Mouse (Mus musculus): ENCODE data around the gene Tjp1. TPM values are rescaled to one million over a fixed set of nuclear protein-coding genes. Genes with fewer than 3 reads are reported as not detected.

Gene Tjp1
- polyA plus RNA-seq, 1 experiment from 2014 or later: 28.3 TPM

- no peak for TF ChIP-seq CTCF (IDR thresholded peaks at IDR 0.05; ENCODE audit: low read depth)
- WGBS: 41% methylated on average over 4 of the region's 4 CpGs
- no peak overlapping the region for H3K4me3 ChIP-seq (replicated peaks; ENCODE audit: low read depth, low read length)
- DNase-seq (ENCODE audit: low spot score) (no peak), ATAC-seq (replicated peaks; ENCODE audit: low FRiP score, low read depth) (no peak)
- H3K9me3 ChIP-seq (replicated peaks; ENCODE audit: low read length): no peaks in the 10 kb centered on the region
- no peak overlapping the region for H3K27ac ChIP-seq
- H3K36me3 ChIP-seq (ENCODE audit: insufficient read depth, low read length): no peaks in the 10 kb centered on the region
- 0 out of 2 replicates have a peak, but pooled peaks cover 2% of the 10 kb centered on the region for H3K4me1 ChIP-seq (replicated peaks; ENCODE audit: insufficient read depth, low read length)
- no peak overlapping the region for H3K4me2 ChIP-seq (ENCODE audit: low read length)
- no peak overlapping the region for H3K9ac ChIP-seq (ENCODE audit: low read depth, low read length)
- no peaks in the 10 kb centered on the region for H3K27me3 ChIP-seq (ENCODE audit: insufficient read depth, low read length)
Observed at GRCm38 (mm10) chr7:65532689-65533088, 5.1 kb upstream of the Tjp1 start.

GRCm38 (mm10) chr7:65523116-65523515, 4.5 kb downstream of the Tjp1 start:
- Histone ChIP-seq H3K9ac (ENCODE audit: low read depth, low read length) (no peak overlapping the region), H3K4me2 (ENCODE audit: low read length) (no peak overlapping the region), H3K4me3 (replicated peaks; ENCODE audit: low read depth, low read length) (no peak overlapping the region), H3K27me3 (ENCODE audit: insufficient read depth, low read length) (peaks cover 10% of the 10 kb centered on the region; the same call in 1 of the 2 replicates), H3K36me3 (ENCODE audit: insufficient read depth, low read length) (no peaks in the 10 kb centered on the region), H3K27ac (no peak overlapping the region), H3K9me3 (replicated peaks; ENCODE audit: low read length) (no peaks in the 10 kb centered on the region), H3K4me1 (replicated peaks; ENCODE audit: insufficient read depth, low read length) (0 out of 2 replicates have a peak, but pooled peaks cover 3% of the 10 kb centered on the region)
- DNase-seq (ENCODE audit: low spot score): no peak
- no peak for TF ChIP-seq CTCF (IDR thresholded peaks at IDR 0.05; ENCODE audit: low read depth)
- ATAC-seq (replicated peaks; ENCODE audit: low FRiP score, low read depth): no peak
- 92% methylated on average over 4 of the region's 4 CpGs for WGBS

- WGBS: 51% methylated on average over 12 of the region's 12 CpGs
- H3K27ac ChIP-seq: no peak overlapping the region
- H3K4me3 ChIP-seq (replicated peaks; ENCODE audit: low read depth, low read length): no peak overlapping the region
- TF ChIP-seq CTCF (IDR thresholded peaks at IDR 0.05; ENCODE audit: low read depth): peak; percentile 54; the same call in 1 of the 2 replicates
- no peaks in the 10 kb centered on the region for H3K4me1 ChIP-seq (replicated peaks; ENCODE audit: insufficient read depth, low read length)
- H3K27me3 ChIP-seq (ENCODE audit: insufficient read depth, low read length): peaks cover 10% of the 10 kb centered on the region; the same call in 1 of the 2 replicates
- ATAC-seq (replicated peaks; ENCODE audit: low FRiP score, low read depth) (no peak), DNase-seq (ENCODE audit: low spot score) (peak; percentile 58)
- no peaks in the 10 kb centered on the region for H3K9me3 ChIP-seq (replicated peaks; ENCODE audit: low read length)
- H3K36me3 ChIP-seq (ENCODE audit: insufficient read depth, low read length): no peaks in the 10 kb centered on the region
- no peak overlapping the region for H3K4me2 ChIP-seq (ENCODE audit: low read length)
- H3K9ac ChIP-seq (ENCODE audit: low read depth, low read length): no peak overlapping the region
Observed at GRCm38 (mm10) chr7:65522490-65522889, 5.1 kb downstream of the Tjp1 start.

GRCm38 (mm10) chr7:65520622-65521021, 7.0 kb downstream of the Tjp1 start:
- Histone ChIP-seq H3K27me3 (ENCODE audit: insufficient read depth, low read length) (no peaks in the 10 kb centered on the region), H3K4me1 (replicated peaks; ENCODE audit: insufficient read depth, low read length) (no peaks in the 10 kb centered on the region), H3K4me2 (ENCODE audit: low read length) (no peak overlapping the region), H3K9me3 (replicated peaks; ENCODE audit: low read length) (no peaks in the 10 kb centered on the region), H3K4me3 (replicated peaks; ENCODE audit: low read depth, low read length) (no peak overlapping the region), H3K36me3 (ENCODE audit: insufficient read depth, low read length) (no peaks in the 10 kb centered on the region), H3K9ac (ENCODE audit: low read depth, low read length) (no peak overlapping the region), H3K27ac (no peak overlapping the region)
- 92% methylated on average over 8 of the region's 8 CpGs for WGBS
- no peak for TF ChIP-seq CTCF (IDR thresholded peaks at IDR 0.05; ENCODE audit: low read depth)
- DNase-seq (ENCODE audit: low spot score) (no peak), ATAC-seq (replicated peaks; ENCODE audit: low FRiP score, low read depth) (no peak)

- Histone ChIP-seq H3K4me2 (ENCODE audit: low read length) (no peak overlapping the region), H3K27me3 (ENCODE audit: insufficient read depth, low read length) (no peaks in the 10 kb centered on the region), H3K9me3 (replicated peaks; ENCODE audit: low read length) (no peaks in the 10 kb centered on the region), H3K4me1 (replicated peaks; ENCODE audit: insufficient read depth, low read length) (no peaks in the 10 kb centered on the region), H3K36me3 (ENCODE audit: insufficient read depth, low read length) (no peaks in the 10 kb centered on the region), H3K4me3 (replicated peaks; ENCODE audit: low read depth, low read length) (no peak overlapping the region), H3K9ac (ENCODE audit: low read depth, low read length) (no peak overlapping the region), H3K27ac (no peak overlapping the region)
- ATAC-seq (replicated peaks; ENCODE audit: low FRiP score, low read depth) (no peak), DNase-seq (ENCODE audit: low spot score) (peak; percentile 85)
- WGBS: 37% methylated on average over 12 of the region's 12 CpGs
- peak; percentile 97 for TF ChIP-seq CTCF (IDR thresholded peaks at IDR 0.05; ENCODE audit: low read depth)
Observed at GRCm38 (mm10) chr7:65519788-65520563, 7.6 kb downstream of the Tjp1 start.

GRCm38 (mm10) chr7:65516903-65517302, 10.7 kb downstream of the Tjp1 start:
- H3K9me3 ChIP-seq (replicated peaks; ENCODE audit: low read length): no peaks in the 10 kb centered on the region
- no peak overlapping the region for H3K9ac ChIP-seq (ENCODE audit: low read depth, low read length)
- WGBS: 69% methylated on average over 8 of the region's 8 CpGs
- no peaks in the 10 kb centered on the region for H3K27me3 ChIP-seq (ENCODE audit: insufficient read depth, low read length)
- DNase-seq (ENCODE audit: low spot score): no peak
- TF ChIP-seq CTCF (IDR thresholded peaks at IDR 0.05; ENCODE audit: low read depth): no peak
- no peak overlapping the region for H3K27ac ChIP-seq
- no peak for ATAC-seq (replicated peaks; ENCODE audit: low FRiP score, low read depth)
- no peaks in the 10 kb centered on the region for H3K36me3 ChIP-seq (ENCODE audit: insufficient read depth, low read length)
- no peaks in the 10 kb centered on the region for H3K4me1 ChIP-seq (replicated peaks; ENCODE audit: insufficient read depth, low read length)
- no peak overlapping the region for H3K4me3 ChIP-seq (replicated peaks; ENCODE audit: low read depth, low read length)
- no peak overlapping the region for H3K4me2 ChIP-seq (ENCODE audit: low read length)
